Mouse (Mus musculus): ENCODE measurements around the gene Vmo1. TPM values are rescaled to one million over a fixed set of nuclear protein-coding genes. Genes with fewer than 3 reads are reported as not detected.

Vmo1 gene
- polyA plus RNA-seq, 1 experiment from 2014 or later: 0.66 TPM

GRCm38 (mm10) chr11:70553940-70554339, 39.5 kb upstream of the Vmo1 start:
- TF ChIP-seq CTCF (IDR thresholded peaks at IDR 0.05; ENCODE audit: low read depth): no peak
- Histone ChIP-seq H3K27me3 (ENCODE audit: insufficient read depth, low read length) (no peaks in the 10 kb centered on the region), H3K27ac (no peak overlapping the region)

GRCm38 (mm10) chr11:70551526-70551925, 37.1 kb upstream of the Vmo1 start:
- DNase-seq (ENCODE audit: low spot score) (no peak), ATAC-seq (replicated peaks; ENCODE audit: low FRiP score, low read depth) (no peak)
- TF ChIP-seq CTCF (IDR thresholded peaks at IDR 0.05; ENCODE audit: low read depth): no peak
- H3K9ac ChIP-seq (ENCODE audit: low read depth, low read length): no peak overlapping the region
- no peak overlapping the region for H3K4me3 ChIP-seq (replicated peaks; ENCODE audit: low read depth, low read length)
- H3K36me3 ChIP-seq (ENCODE audit: insufficient read depth, low read length): no peaks in the 10 kb centered on the region
- 90% methylated on average over 8 of the region's 8 CpGs for WGBS
- H3K4me1 ChIP-seq (replicated peaks; ENCODE audit: insufficient read depth, low read length): no peaks in the 10 kb centered on the region
- no peaks in the 10 kb centered on the region for H3K27me3 ChIP-seq (ENCODE audit: insufficient read depth, low read length)
- H3K9me3 ChIP-seq (replicated peaks; ENCODE audit: low read length): no peaks in the 10 kb centered on the region
- no peak overlapping the region for H3K4me2 ChIP-seq (ENCODE audit: low read length)
- no peak overlapping the region for H3K27ac ChIP-seq

More at GRCm38 (mm10) chr11:70553940-70554339, 39.5 kb upstream of the Vmo1 start:
- DNase-seq (ENCODE audit: low spot score): no peak
- ATAC-seq (replicated peaks; ENCODE audit: low FRiP score, low read depth): no peak
- WGBS: 21% methylated on average over 7 of the region's 7 CpGs
- no peaks in the 10 kb centered on the region for H3K36me3 ChIP-seq (ENCODE audit: insufficient read depth, low read length)
- H3K4me1 ChIP-seq (replicated peaks; ENCODE audit: insufficient read depth, low read length): no peaks in the 10 kb centered on the region
- no peak overlapping the region for H3K4me3 ChIP-seq (replicated peaks; ENCODE audit: low read depth, low read length)
- H3K9me3 ChIP-seq (replicated peaks; ENCODE audit: low read length): no peaks in the 10 kb centered on the region
- H3K4me2 ChIP-seq (ENCODE audit: low read length): no peak overlapping the region
- no peak overlapping the region for H3K9ac ChIP-seq (ENCODE audit: low read depth, low read length)

DNA sequence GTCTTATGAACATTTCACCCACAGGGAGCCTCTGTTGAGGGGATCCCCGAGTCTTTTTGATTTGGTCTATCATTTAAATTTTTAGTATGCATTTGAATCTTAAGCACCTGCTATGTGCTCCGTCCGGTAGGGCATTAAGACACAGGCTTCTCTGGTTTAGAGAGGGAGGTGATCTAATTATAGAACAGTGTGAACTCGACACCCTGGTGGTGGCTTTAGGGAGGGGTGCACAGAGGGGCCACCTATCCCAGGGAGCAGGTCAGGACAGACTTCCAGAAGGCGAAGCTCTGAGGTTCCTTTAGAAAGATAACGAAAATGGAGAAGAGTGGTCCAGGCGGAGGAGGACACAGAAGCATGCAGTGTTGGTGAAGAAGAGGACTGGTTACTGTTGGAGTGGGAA, 30.1 kb upstream of the Vmo1 start:
- Histone ChIP-seq H3K36me3 (ENCODE audit: insufficient read depth, low read length) (0 out of 2 replicates have a peak, but pooled peaks cover 4% of the 10 kb centered on the region), H3K4me2 (ENCODE audit: low read length) (no peak overlapping the region), H3K9ac (ENCODE audit: low read depth, low read length) (no peak overlapping the region), H3K9me3 (replicated peaks; ENCODE audit: low read length) (no peaks in the 10 kb centered on the region), H3K27me3 (ENCODE audit: insufficient read depth, low read length) (no peaks in the 10 kb centered on the region), H3K4me1 (replicated peaks; ENCODE audit: insufficient read depth, low read length) (0 out of 2 replicates have a peak, but pooled peaks cover 4% of the 10 kb centered on the region), H3K4me3 (replicated peaks; ENCODE audit: low read depth, low read length) (no peak overlapping the region), H3K27ac (no peak overlapping the region)
- no peak for TF ChIP-seq CTCF (IDR thresholded peaks at IDR 0.05; ENCODE audit: low read depth)
- 54% methylated on average over 7 of the region's 7 CpGs for WGBS
- DNase-seq (ENCODE audit: low spot score): no peak
- no peak for ATAC-seq (replicated peaks; ENCODE audit: low FRiP score, low read depth)

DNA sequence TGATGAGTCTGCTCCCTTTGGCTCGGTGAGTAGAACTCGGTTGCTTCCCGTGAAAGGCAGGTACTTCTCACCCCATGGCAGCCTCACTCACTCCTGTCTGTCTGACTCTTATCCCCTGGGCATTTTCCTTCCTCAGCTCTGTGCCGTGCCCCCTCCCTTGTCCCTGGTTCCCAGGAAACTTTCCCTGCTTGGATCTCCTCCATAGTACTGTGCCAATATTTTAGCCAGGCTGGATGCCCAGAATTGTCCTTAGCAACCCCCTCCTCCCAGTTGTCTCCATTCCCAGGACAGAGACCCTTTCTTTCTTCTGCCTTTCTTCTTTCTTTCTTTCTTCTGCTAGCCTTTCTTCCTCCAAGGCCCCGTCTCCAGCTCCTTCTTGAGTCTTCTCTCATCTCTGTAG, 27.0 kb upstream of the Vmo1 start:
- Histone ChIP-seq H3K9ac (ENCODE audit: low read depth, low read length) (no peak overlapping the region), H3K9me3 (replicated peaks; ENCODE audit: low read length) (no peaks in the 10 kb centered on the region), H3K27ac (no peak overlapping the region), H3K4me1 (replicated peaks; ENCODE audit: insufficient read depth, low read length) (0 out of 2 replicates have a peak, but pooled peaks cover 4% of the 10 kb centered on the region), H3K27me3 (ENCODE audit: insufficient read depth, low read length) (no peaks in the 10 kb centered on the region), H3K36me3 (ENCODE audit: insufficient read depth, low read length) (0 out of 2 replicates have a peak, but pooled peaks cover 4% of the 10 kb centered on the region), H3K4me2 (ENCODE audit: low read length) (no peak overlapping the region), H3K4me3 (replicated peaks; ENCODE audit: low read depth, low read length) (no peak overlapping the region)
- WGBS: 79% methylated on average over 5 of the region's 5 CpGs
- no peak for DNase-seq (ENCODE audit: low spot score)
- no peak for ATAC-seq (replicated peaks; ENCODE audit: low FRiP score, low read depth)
- no peak for TF ChIP-seq CTCF (IDR thresholded peaks at IDR 0.05; ENCODE audit: low read depth)

DNA sequence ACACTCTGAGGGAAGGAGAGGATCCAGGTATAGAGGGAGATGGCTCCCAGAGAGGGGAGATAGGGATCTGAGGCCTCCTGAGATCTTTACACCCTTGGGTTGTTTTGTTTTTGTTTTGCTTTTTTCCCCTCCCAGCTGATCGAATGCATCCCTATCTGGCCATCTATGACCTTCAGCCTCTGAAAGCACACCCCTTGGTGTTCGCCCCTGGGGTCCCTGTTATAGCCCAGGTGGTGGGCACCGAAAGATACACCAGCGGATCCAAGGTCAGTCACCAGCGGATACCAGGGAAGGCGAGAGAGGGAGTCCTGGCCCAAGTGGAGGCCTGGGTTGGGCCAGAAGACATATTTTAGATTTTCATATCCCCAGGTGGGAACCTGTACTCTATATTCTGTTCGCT, 26.5 kb upstream of the Vmo1 start:
- Histone ChIP-seq H3K4me1 (replicated peaks; ENCODE audit: insufficient read depth, low read length) (0 out of 2 replicates have a peak, but pooled peaks cover 4% of the 10 kb centered on the region), H3K4me3 (replicated peaks; ENCODE audit: low read depth, low read length) (peak overlapping the region; percentile 67), H3K27ac (no peak overlapping the region), H3K9ac (ENCODE audit: low read depth, low read length) (peak overlapping the region; percentile 78; the same call in 1 of the 2 replicates), H3K4me2 (ENCODE audit: low read length) (peak overlapping the region; percentile 82), H3K9me3 (replicated peaks; ENCODE audit: low read length) (no peaks in the 10 kb centered on the region), H3K27me3 (ENCODE audit: insufficient read depth, low read length) (no peaks in the 10 kb centered on the region), H3K36me3 (ENCODE audit: insufficient read depth, low read length) (0 out of 2 replicates have a peak, but pooled peaks cover 4% of the 10 kb centered on the region)
- WGBS: 87% methylated on average over 7 of the region's 7 CpGs
- ATAC-seq (replicated peaks; ENCODE audit: low FRiP score, low read depth) (no peak), DNase-seq (ENCODE audit: low spot score) (no peak)
- no peak for TF ChIP-seq CTCF (IDR thresholded peaks at IDR 0.05; ENCODE audit: low read depth)

- H3K27ac ChIP-seq: 0 out of 2 replicates have a peak within 1 kb of the TSS, but pooled peaks have one; percentile 71
Observed at GRCm38 (mm10) chr11:70539877-70540587, 25.6 kb upstream of the Vmo1 start, which contains the start of gene Pld2. Gene Pld2 (plus strand): TSS chr11:70540064.

More at GRCm38 (mm10) chr11:70539877-70540587, 25.6 kb upstream of the Vmo1 start, which contains the start of gene Pld2:
- 0 out of 2 replicates have a peak, but pooled peaks cover 4% of the 10 kb centered on the region for H3K4me1 ChIP-seq (replicated peaks; ENCODE audit: insufficient read depth, low read length)
- WGBS: under 1% methylated on average over 65 of the region's 65 CpGs
- 0 out of 2 replicates have a peak, but pooled peaks cover 4% of the 10 kb centered on the region for H3K36me3 ChIP-seq (ENCODE audit: insufficient read depth, low read length)
- TF ChIP-seq CTCF (IDR thresholded peaks at IDR 0.05; ENCODE audit: low read depth): peak; percentile 75
- peak; percentile 93 for ATAC-seq (replicated peaks; ENCODE audit: low FRiP score, low read depth)
- DNase-seq (ENCODE audit: low spot score): peak; percentile 92
- peak within 1 kb of the TSS; percentile 67 for H3K4me3 ChIP-seq (replicated peaks; ENCODE audit: low read depth, low read length)
- H3K27me3 ChIP-seq (ENCODE audit: insufficient read depth, low read length): no peaks in the 10 kb centered on the region
- peak within 1 kb of the TSS; percentile 78 for H3K9ac ChIP-seq (ENCODE audit: low read depth, low read length)
- no peaks in the 10 kb centered on the region for H3K9me3 ChIP-seq (replicated peaks; ENCODE audit: low read length)
- peak within 1 kb of the TSS; percentile 82 for H3K4me2 ChIP-seq (ENCODE audit: low read length)
